Mouse (Mus musculus) right cerebral cortex, postnatal 14 days (tissue): Measurements from ENCODE around the gene Rnpepl1.
"Not testable (repeated sequence)": the region's sequence is repeated elsewhere in the genome, so short reads cannot be mapped to it uniquely, and the experiment has no call there.

Experiments
- DNase-seq: peaks from one replicate; pipeline ENCODE4 v3.0.0; 2022

Rnpepl1 gene

GRCm38 (mm10) chr1:92943219-92943989 is 32.8 kb downstream of the Rnpepl1 start:
- DNase-seq: no peak

GRCm38 (mm10) chr1:92947966-92948365 is 37.4 kb downstream of the Rnpepl1 start:
- DNase-seq: no peak

- no peak for DNase-seq
Measured at GRCm38 (mm10) chr1:92949426-92949825, 38.8 kb downstream of the Rnpepl1 start.

GRCm38 (mm10) chr1:92950607-92951006 is 40.0 kb downstream of the Rnpepl1 start, which contains the start of gene Gpr35:
Gene Gpr35 (plus strand): TSS chr1:92950865.
- DNase-seq: no peak

- no peak for DNase-seq
Measured at GRCm38 (mm10) chr1:92953641-92954040, 43.1 kb downstream of the Rnpepl1 start.

- peak; percentile 75 for DNase-seq
Measured at GRCm38 (mm10) chr1:92956571-92957335, 46.2 kb downstream of the Rnpepl1 start.

- DNase-seq: no peak
Measured at GRCm38 (mm10) chr1:92958999-92959398, 48.4 kb downstream of the Rnpepl1 start.

- DNase-seq: not testable (repeated sequence)
Measured at GRCm38 (mm10) chr1:92970791-92971190, 60.2 kb downstream of the Rnpepl1 start.

GRCm38 (mm10) chr1:92971879-92972795 is 61.6 kb downstream of the Rnpepl1 start:
- no peak for DNase-seq

GRCm38 (mm10) chr1:92972854-92973253 is 62.3 kb downstream of the Rnpepl1 start:
- peak; percentile 69 for DNase-seq
